Mouse (Mus musculus) splenic B cell, adult 2 months (primary cell): ENCODE measurements around the gene Lyplal1.

Source experiments
- DNase-seq: peaks from one replicate; pipeline ENCODE4 v3.0.0-alpha.2; 2011; ENCODE audit warnings: low read depth, low spot score
- H3K27me3 ChIP-seq: 2 replicates; pipeline ENCODE4 v1.6.1; 2012; ENCODE audit warnings: mild to moderate bottlenecking, low read length, moderate library complexity, mixed read lengths; ENCODE audit not compliant: control insufficient read depth, poor library complexity, insufficient read depth, severe bottlenecking
- H3K36me3 ChIP-seq: 2 replicates; pipeline ENCODE4 v1.6.1; 2012; ENCODE audit warnings: mild to moderate bottlenecking, low read length, moderate library complexity, mixed read lengths; ENCODE audit not compliant: control insufficient read depth, poor library complexity, insufficient read depth, severe bottlenecking

Lyplal1 gene

GRCm38 (mm10) chr1:186116701-186117488 lies at the start of gene Lyplal1:
Gene Lyplal1, minus strand, starts transcription at chr1:186117310.
- no peaks in the 10 kb centered on the region for H3K27me3 ChIP-seq
- peak; percentile 33 for DNase-seq
- no peaks in the 10 kb centered on the region for H3K36me3 ChIP-seq

GRCm38 (mm10) chr1:186163616-186164015 lies 46.5 kb upstream of the Lyplal1 start:
- no peak for DNase-seq
- Histone ChIP-seq H3K27me3 (no peaks in the 10 kb centered on the region), H3K36me3 (no peaks in the 10 kb centered on the region)

- Histone ChIP-seq H3K36me3 (no peaks in the 10 kb centered on the region), H3K27me3 (no peaks in the 10 kb centered on the region)
- no peak for DNase-seq
These were observed 46.1 kb upstream of the Lyplal1 start for GRCm38 (mm10) chr1:186163206-186163605.

- H3K27me3 ChIP-seq: no peaks in the 10 kb centered on the region
- H3K36me3 ChIP-seq: no peaks in the 10 kb centered on the region
- DNase-seq: no peak
These were observed 33.3 kb upstream of the Lyplal1 start for GRCm38 (mm10) chr1:186150376-186150775.

GRCm38 (mm10) chr1:186145444-186145843 lies 28.3 kb upstream of the Lyplal1 start:
- Histone ChIP-seq H3K36me3 (no peaks in the 10 kb centered on the region), H3K27me3 (no peaks in the 10 kb centered on the region)
- no peak for DNase-seq

GRCm38 (mm10) chr1:186140191-186140590 lies 23.1 kb upstream of the Lyplal1 start:
- no peak for DNase-seq

GRCm38 (mm10) chr1:186137873-186138272 lies 20.8 kb upstream of the Lyplal1 start:
- H3K27me3 ChIP-seq: no peaks in the 10 kb centered on the region
- DNase-seq: no peak
- no peaks in the 10 kb centered on the region for H3K36me3 ChIP-seq

More at GRCm38 (mm10) chr1:186140191-186140590, 23.1 kb upstream of the Lyplal1 start:
- Histone ChIP-seq H3K27me3 (no peaks in the 10 kb centered on the region), H3K36me3 (no peaks in the 10 kb centered on the region)

- no peak for DNase-seq
- H3K27me3 ChIP-seq: no peaks in the 10 kb centered on the region
- no peaks in the 10 kb centered on the region for H3K36me3 ChIP-seq
These were observed 19.7 kb upstream of the Lyplal1 start for GRCm38 (mm10) chr1:186136636-186137380.

GRCm38 (mm10) chr1:186131465-186131864 lies 14.4 kb upstream of the Lyplal1 start:
- DNase-seq: no peak
- Histone ChIP-seq H3K27me3 (no peaks in the 10 kb centered on the region), H3K36me3 (no peaks in the 10 kb centered on the region)

- no peak for DNase-seq
- Histone ChIP-seq H3K36me3 (no peaks in the 10 kb centered on the region), H3K27me3 (no peaks in the 10 kb centered on the region)
These were observed 11.8 kb upstream of the Lyplal1 start for GRCm38 (mm10) chr1:186128940-186129339.

- no peak for DNase-seq
- Histone ChIP-seq H3K36me3 (no peaks in the 10 kb centered on the region), H3K27me3 (no peaks in the 10 kb centered on the region)
These were observed 9.3 kb upstream of the Lyplal1 start for GRCm38 (mm10) chr1:186126313-186126862.

GRCm38 (mm10) chr1:186123690-186124089 lies 6.6 kb upstream of the Lyplal1 start:
- Histone ChIP-seq H3K36me3 (no peaks in the 10 kb centered on the region), H3K27me3 (no peaks in the 10 kb centered on the region)
- DNase-seq: no peak

- no peak for DNase-seq
- H3K27me3 ChIP-seq: no peaks in the 10 kb centered on the region
- H3K36me3 ChIP-seq: no peaks in the 10 kb centered on the region
These were observed 2.7 kb upstream of the Lyplal1 start for GRCm38 (mm10) chr1:186119856-186120255.

- DNase-seq: no peak
- no peaks in the 10 kb centered on the region for H3K27me3 ChIP-seq
- H3K36me3 ChIP-seq: no peaks in the 10 kb centered on the region
These were observed 967 bp downstream of the Lyplal1 start for GRCm38 (mm10) chr1:186116086-186116600.

GRCm38 (mm10) chr1:186102313-186102712 lies 14.8 kb downstream of the Lyplal1 start:
- H3K27me3 ChIP-seq: no peaks in the 10 kb centered on the region
- H3K36me3 ChIP-seq: no peaks in the 10 kb centered on the region
- DNase-seq: no peak
